Mouse (Mus musculus): Measurements from ENCODE around the gene Pfkfb2.

Gene Pfkfb2

GRCm38 (mm10) chr1:130737916-130738315 lies 8.9 kb upstream of the Pfkfb2 start:
- DNase-seq (ENCODE audit: low spot score in 2 of 2) = no peak

DNA sequence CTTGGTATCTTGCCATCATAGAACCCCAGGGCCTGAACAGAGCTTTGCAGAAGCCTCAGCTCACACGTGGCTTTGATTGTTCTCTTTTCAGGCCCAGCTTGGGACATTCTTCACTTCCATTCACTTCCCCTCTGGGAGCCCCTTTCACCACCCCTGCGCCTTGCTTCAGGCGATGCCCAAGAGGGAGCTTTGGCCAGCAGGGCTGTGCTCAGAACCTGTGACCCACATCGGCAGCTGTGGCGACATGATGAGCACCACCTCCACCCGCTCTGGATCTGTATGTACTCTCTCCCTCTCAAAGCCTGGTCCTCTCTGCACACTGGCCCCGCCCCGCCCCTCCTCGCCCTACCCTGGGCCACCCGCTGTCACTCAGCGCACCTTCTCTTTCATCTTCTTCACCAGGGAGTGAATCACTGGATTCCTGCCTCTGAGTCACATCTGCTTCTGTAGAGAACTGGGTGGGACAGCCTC lies 8.4 kb upstream of the Pfkfb2 start:
- no peak for DNase-seq (ENCODE audit: low spot score in 2 of 2)

GRCm38 (mm10) chr1:130734852-130735251 lies 5.8 kb upstream of the Pfkfb2 start:
- no peak for DNase-seq (ENCODE audit: low spot score in 2 of 2)

DNA sequence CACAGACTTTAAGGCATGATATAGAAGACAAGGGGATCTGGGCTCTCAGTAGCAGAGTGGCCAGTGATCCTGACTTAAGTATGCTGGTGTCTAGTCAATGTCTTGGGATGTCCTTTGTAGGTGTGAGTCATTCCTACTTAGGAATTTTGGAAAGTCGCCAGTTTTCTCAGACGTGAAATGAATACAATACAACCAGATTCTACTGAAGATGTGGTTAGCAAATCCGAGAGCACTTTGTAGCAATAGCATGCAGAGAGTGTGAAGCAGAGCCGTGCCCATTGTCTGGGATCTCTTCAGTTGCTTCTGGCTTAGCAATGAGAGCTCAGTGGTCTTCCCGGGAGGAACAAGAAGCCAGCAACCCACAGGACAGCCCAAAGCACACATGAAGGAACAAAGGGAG lies 5.4 kb upstream of the Pfkfb2 start:
- DNase-seq (ENCODE audit: low spot score in 2 of 2) = no peak

DNA sequence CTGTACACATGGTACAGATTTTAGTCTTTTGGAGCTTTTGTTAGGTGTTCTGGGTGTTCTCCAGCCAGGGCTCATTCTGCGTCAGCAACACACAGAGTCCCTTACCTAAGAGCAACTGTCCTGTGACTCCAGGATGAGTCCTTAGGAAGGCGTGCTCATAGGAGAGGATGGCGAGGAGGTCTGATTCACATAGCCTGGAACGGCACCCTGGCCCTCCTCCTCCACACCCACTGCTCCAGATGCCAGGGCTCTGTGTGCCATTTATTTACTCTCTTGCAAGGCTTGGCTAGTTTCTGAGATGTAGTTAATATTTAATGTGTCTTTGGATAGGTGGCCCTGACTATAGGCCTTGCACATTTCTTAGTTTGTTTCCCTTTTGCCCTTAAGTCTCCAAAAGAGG lies 4.6 kb upstream of the Pfkfb2 start:
- no peak for DNase-seq (ENCODE audit: low spot score in 2 of 2)

GRCm38 (mm10) chr1:130732706-130733658 lies 3.9 kb upstream of the Pfkfb2 start:
- no peak for DNase-seq (ENCODE audit: low spot score in 2 of 2)

GRCm38 (mm10) chr1:130731741-130732337 lies 2.8 kb upstream of the Pfkfb2 start, which contains the start of gene AA986860:
TSS of gene AA986860 (plus strand) at chr1:130731976.
- DNase-seq (ENCODE audit: low spot score in 2 of 2) = no peak

DNA sequence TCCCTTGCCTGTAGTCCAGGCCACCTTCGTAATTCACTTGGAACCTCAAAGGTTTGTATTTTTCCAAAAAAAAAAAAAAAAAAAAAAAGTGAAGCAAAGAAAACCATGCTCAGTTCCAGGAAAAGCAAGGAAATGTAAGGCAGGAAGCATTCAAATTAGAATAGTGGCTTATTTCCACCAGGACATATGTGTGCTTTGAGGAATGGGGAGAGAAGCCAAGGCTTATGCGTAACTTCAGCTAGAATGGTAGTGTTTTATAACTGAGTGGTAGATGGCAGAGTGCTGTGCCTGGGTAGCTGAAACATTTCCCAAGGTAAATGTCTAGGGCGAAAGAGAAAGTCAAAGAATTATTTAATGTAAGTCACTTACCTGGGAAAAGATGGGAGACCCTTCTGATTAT lies 345 bp downstream of the Pfkfb2 start:
- no peak for DNase-seq (ENCODE audit: low spot score in 2 of 2)

DNA sequence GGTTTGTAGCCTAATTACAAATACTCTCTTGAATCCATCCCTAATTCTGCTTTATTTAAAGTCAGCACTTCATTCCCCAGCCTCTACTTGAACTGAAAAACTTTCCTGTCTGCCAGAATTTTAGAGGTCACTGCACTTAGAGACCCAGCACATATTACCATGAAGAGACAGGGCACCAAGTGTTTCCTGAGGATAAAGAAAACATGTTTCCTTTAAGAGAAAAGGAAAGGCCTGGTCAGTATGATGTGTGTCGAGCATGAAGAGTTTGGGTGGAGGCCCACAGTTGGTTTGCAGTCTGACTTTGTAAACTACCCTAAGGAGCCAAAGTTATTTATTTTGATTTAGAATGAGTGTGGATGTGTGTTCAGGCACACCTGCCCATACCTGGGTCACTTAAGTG lies 983 bp downstream of the Pfkfb2 start:
- DNase-seq (ENCODE audit: low spot score in 2 of 2) = no peak

DNA sequence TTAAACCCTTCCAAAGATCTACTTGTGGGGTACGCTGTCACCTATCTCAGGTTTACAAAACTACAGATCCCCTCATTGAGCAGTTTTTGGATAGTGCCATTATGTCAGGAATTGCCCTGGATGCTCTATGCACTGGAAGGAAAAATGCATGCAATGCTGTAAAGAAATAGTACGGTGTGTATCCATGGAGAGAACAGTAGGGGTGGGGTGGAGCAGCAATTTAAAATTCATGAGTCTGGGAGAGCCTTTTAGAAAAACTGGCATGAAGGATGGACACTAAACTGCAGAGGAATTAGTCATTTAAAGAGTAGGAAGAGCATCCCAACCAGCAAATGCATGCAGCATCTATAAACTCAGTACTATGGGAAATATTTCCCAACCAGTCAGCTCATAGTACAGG lies 2.7 kb downstream of the Pfkfb2 start:
- DNase-seq (ENCODE audit: low spot score in 2 of 2) = no peak

DNA sequence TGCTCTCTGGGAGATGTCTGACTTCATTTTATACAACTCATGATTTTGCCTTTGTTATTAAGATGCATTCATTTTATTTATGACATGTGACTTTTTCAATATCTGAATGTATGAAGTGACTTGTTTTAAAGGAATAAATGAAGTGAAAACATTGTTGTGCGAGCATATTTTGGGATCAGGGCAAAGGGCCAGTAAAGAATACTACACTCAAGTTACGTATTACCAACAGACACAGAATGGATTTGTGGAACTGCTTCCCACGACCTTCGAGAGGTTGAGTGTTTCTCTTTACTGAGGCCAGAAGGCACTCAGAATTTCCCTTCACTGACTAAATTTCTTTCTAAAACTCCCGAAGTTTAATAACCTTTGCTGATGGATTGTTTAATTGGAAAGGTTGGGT lies 4.8 kb downstream of the Pfkfb2 start:
- DNase-seq (ENCODE audit: low spot score in 2 of 2) = no peak

DNA sequence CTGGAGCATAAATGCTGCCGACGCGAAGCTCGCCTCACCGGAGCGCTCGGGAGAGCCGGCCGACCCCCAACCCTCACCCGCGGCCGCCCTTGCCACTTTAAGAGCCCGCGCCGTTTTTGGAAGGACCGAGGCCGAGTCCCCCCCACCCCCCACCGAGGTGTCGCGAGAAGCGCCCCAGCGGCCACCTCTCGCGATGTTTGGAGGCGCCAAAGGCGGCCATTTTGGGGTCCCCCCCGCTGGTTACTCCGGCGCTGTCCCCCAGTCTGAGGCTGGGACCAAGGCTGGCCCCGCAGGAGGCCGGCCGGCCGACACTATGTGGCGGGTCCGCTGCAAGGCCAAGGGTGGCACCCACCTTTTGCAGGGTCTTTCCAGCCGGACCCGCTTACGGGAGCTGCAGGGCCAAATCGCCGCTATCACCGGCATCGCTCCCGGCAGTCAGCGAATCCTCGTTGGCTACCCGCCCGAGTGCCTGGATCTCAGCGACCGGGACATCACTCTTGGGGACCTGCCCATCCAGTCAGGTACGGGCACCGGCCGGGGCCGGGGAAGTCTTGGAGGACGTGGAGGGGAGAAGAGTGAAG lies 11.7 kb downstream of the Pfkfb2 start, which contains the start of gene Yod1:
Yod1 (plus strand) TSS at position 37 of the 581 bp plus-strand sequence.
- peak; percentile 83 to 91 for DNase-seq (ENCODE audit: low spot score in 2 of 2)

DNA sequence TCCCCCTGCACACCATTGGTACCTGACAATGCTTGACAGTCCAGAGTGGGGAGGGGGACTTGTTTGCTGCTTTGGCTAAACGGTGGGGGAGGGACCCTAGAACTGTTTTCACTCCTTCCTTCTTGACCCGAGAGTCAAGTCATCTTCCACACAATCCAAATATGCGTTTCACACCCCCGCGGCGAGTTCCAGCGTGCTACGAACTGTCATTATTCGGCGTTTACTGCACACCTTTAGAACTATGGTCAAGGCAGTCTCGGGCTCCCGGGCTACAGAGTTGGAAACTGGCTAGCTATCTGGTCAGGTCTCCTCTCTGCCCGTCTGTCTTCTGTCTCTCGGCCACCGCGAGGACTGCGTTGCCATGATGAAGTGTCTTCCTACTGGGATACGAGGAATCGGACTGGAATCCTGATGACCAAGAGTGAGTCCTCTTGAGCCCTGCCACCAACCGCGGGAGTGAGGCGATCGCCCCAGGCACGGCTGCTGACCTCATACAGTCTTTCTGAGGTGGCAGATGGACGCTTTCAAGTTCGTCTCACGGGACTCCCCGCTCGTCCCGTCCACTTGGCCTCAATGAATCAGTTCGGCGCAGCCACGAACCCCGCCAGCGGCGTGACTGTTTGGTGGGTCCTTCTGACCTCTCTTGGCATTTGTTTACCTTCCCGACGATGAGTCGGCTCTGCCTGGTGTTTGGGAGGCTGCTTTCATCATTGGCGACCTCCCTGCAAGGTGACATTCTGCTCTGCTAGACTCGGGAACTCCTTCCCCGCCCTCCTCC lies 12.4 kb downstream of the Pfkfb2 start:
- peak; percentile 22 to 26 for DNase-seq (ENCODE audit: low spot score in 2 of 2)

- no peak for DNase-seq (ENCODE audit: low spot score in 2 of 2)
Observed at GRCm38 (mm10) chr1:130716218-130716512, 12.9 kb downstream of the Pfkfb2 start.

- peak; percentile 95 to 97 for DNase-seq (ENCODE audit: low spot score in 2 of 2)
Observed at GRCm38 (mm10) chr1:130715561-130716217, 13.4 kb downstream of the Pfkfb2 start, which contains the start of gene Gm29427. TSS of gene Gm29427 (minus strand) at chr1:130715799.

DNA sequence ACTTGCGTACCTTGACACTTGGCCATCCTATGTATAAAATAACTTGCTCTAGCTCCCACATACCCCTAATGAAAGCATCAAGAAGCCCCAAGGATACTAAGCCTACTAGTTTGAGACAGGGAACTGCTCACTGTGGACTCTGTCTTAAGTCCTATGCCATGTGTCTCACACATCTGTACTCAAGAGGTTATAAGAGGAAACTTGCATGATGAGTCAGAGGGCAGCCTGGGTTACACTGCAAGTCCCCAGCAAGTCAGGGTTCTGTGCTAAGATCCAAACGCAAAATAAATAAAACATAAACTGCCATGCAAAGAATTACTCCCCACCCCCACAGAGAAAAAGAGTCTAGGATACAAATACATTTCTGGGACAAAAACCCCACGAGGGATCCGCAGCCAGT lies 15.0 kb downstream of the Pfkfb2 start:
- no peak for DNase-seq (ENCODE audit: low spot score in 2 of 2)

GRCm38 (mm10) chr1:130710283-130711080 lies 18.6 kb downstream of the Pfkfb2 start:
- DNase-seq (ENCODE audit: low spot score in 2 of 2) = no peak

- no peak for DNase-seq (ENCODE audit: low spot score in 2 of 2)
Observed at GRCm38 (mm10) chr1:130703613-130704012, 25.4 kb downstream of the Pfkfb2 start.

- DNase-seq (ENCODE audit: low spot score in 2 of 2) = no peak
Observed at GRCm38 (mm10) chr1:130701976-130702375, 27.1 kb downstream of the Pfkfb2 start.

DNA sequence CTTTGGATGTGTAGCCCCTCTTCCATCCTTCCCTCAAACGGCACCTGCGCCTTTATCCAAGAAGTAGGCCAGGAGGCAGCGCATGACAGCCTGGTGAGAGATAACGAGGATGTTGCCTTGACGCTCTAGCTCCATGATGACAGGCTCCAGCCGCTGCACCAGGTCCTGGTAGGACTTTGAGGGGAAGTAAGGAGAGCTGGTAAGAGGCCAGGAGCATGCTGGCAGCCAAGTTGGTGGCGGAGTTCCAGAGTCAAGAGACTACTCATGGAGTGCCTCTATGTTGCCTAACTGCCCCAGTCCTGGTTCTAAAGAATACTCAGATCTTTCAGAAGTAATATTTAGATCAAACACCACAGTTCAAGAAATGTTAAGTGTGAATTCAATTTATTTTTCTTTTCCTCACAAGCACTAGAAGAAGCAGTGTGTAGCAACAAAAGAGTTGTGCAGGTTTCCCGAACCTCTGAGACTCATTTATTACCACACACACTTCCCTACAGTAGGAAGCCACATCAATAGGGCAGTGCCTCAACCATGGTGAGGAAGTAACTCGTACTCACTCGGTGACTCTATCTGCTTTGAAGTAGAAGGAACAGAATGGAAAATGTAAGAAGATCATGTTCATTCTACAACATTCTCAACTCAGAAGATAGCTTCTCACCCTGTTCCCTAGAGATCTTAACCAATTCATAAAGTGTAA lies 29.0 kb downstream of the Pfkfb2 start:
- DNase-seq (ENCODE audit: low spot score in 2 of 2) = peak in 1 of 2 experiments; percentile 24

Measured in thymus, postnatal 10 days (tissue).